Mouse (Mus musculus) liver, embryonic 14.5 days (tissue): ENCODE data around the gene Kcnip2.

ENCODE experiments used
- CTCF ChIP-seq: IDR thresholded peaks from 2 replicates; pipeline ENCODE4 v1.5.1; 2016; ENCODE audit warnings: antibody characterized with exemption, low read depth, control low read depth
- EP300 ChIP-seq: IDR thresholded peaks from 2 replicates; pipeline ENCODE4 v1.6.1; 2016; ENCODE audit warnings: antibody characterized with exemption, low read depth

GRCm38 (mm10) chr19:45802702-45803101, 13.2 kb downstream of the Kcnip2 start:
- TF ChIP-seq CTCF, result no peak
- peak; percentile 69 for TF ChIP-seq EP300
